19 mouse cellular contexts compared by ENCODE assay signal in the genomic region with DNA sequence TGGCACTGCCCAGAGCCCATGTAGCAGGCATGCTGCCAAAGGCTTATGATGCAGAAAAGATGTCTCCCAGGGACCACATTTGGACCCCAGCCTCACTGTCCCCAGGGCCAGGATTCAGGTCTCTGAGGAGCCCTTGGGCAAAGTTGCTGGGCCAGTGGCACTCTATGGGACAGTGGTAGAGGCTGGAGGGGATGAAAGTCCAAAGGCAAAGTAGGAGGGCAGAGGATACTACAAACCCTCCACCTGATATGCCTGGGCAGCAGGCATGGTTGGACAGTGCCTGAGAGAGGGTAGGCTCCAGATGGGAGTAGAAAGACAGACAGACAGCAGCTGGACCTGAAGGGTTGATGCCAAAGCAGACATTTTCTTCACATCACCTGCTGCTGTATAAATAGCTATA. TPM values are rescaled to one million over a fixed set of nuclear protein-coding genes. Genes with fewer than 3 reads are reported as not detected.
"Had no signal": no experiment of that assay in that cellular context is flagged by ENCODE, and none has a peak within 500 bp of the region (broad histone marks: within the 10 kb centered on the region; RNA-seq: fewer than 3 reads in every experiment).

No protein-coding gene starts in this region.

- H3K36me3 ChIP-seq: liver, embryonic 13.5 days had no signal

- ATAC-seq: hindbrain, postnatal 0 days; liver, postnatal 0 days had no signal

- H3K4me2 ChIP-seq: limb, embryonic 12.5 days; liver, embryonic 13.5 days; neural tube, embryonic 12.5 days had no signal

- H3K4me3 ChIP-seq: limb, embryonic 12.5 days; liver, embryonic 13.5 days; midbrain, embryonic 10.5 days; neural tube, embryonic 12.5 days had no signal

- H3K27ac ChIP-seq: hindbrain, postnatal 0 days; kidney, postnatal 0 days; limb, embryonic 12.5 days; liver, embryonic 13.5 days; midbrain, embryonic 10.5 days; neural tube, embryonic 12.5 days had no signal

- H3K27me3 ChIP-seq: limb, embryonic 12.5 days; neural tube, embryonic 12.5 days had no signal

- H3K9ac ChIP-seq: limb, embryonic 12.5 days; liver, embryonic 13.5 days; liver, postnatal 0 days; neural tube, embryonic 12.5 days had no signal

- H3K9me3 ChIP-seq: liver, embryonic 13.5 days; neural tube, embryonic 12.5 days had no signal

- DNase-seq: layer of hippocampus, adult 9-11 months; layer of hippocampus, postnatal 36 days; liver; liver, embryonic 13.5 days; liver, postnatal 0 days; lung, postnatal 36 days; midbrain, embryonic 14.5 days; retina, postnatal 1 day; right cerebral cortex, postnatal 4 days; spleen, adult 18-20 months; thymus, adult 2 months; thymus, postnatal 25 days had no signal

RNA-seq across cellular contexts. Expression of gene Shisa4, which starts 8.7 kb away (rescaled TPM):
- total RNA-seq: megakaryocyte progenitor cell, adult 5-6 weeks; neutrophil, adult 5-6 weeks had no signal

RNA-seq across cellular contexts. Expression of gene Lmod1, which starts 41.8 kb away (rescaled TPM):
- total RNA-seq: hindbrain, postnatal 0 days; megakaryocyte progenitor cell, adult 5-6 weeks; neutrophil, adult 5-6 weeks had no signal
